Mouse (Mus musculus) brown adipose tissue, adult 24 weeks (tissue): ENCODE measurements around the gene Wwc1. TPM values are rescaled to one million over a fixed set of nuclear protein-coding genes. Genes with fewer than 3 reads are reported as not detected.
"Not testable (repeated sequence)": the region's sequence is repeated elsewhere in the genome, so short reads cannot be mapped to it uniquely, and the experiment has no call there.

Experiments used
- H3K27ac ChIP-seq: fragments of 200-500 bp; replicated peaks from 2 replicates; pipeline ENCODE4 v1.5.1; 2012; ENCODE audit warnings: low read depth, mild to moderate bottlenecking, low read length
- H3K4me1 ChIP-seq: fragments of 200-500 bp; 2 replicates; pipeline ENCODE4 v1.6.1; 2012; ENCODE audit warnings: low read length, mixed read lengths; ENCODE audit not compliant: control insufficient read depth, insufficient read depth, insufficient read length
- H3K4me3 ChIP-seq: fragments of 200-500 bp; 2 replicates; pipeline ENCODE4 v1.5.1; 2012; ENCODE audit warnings: low read depth, mild to moderate bottlenecking, low read length, moderate library complexity; ENCODE audit not compliant: insufficient read depth
- polyA plus RNA-seq: library from polyadenylated mRNA; stranded (reverse); fragments of >200 nt; gene quantifications from 2 replicates; pipeline ENCODE4 v1.2.4, GENCODE M21; 2012; ENCODE audit not compliant: missing spikeins, insufficient read depth, insufficient read length

Wwc1 gene
- polyA plus RNA-seq, 1 experiment: not detected

DNA sequence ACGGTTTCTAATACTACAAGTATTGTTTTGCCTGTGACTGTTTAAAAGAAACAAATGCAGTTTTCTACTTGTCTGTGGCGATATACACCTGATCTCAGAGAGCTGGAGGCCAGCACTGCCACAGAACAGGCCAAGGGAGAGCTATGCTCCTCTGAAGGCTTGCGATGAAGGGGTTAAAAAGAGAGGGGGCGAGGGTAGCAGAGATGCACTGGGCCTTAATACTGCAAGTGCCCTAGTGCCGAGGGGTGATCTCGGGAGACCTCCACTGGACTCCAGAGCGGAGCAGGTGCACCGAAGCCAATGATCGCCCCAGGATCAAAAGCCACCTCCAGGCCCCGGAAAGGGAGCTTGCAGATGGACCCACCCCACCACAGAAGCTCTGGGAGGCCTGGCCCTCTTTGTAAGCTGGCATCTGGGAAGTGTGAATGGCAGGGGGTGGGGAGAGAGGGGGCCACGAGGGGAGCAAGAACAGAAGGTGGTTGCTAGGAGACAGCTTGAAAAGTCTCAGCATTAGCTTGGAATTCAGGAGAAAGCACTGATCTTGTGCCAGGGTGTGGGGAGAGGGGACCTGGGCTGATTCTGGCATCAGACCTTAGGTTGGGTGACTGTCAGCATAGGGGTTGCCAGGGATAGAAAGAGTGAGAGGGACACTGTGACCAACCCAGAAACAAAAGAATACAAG lies 123.8 kb downstream of the Wwc1 start:
- H3K27ac ChIP-seq: no peak overlapping the region
- H3K4me3 ChIP-seq: no peak overlapping the region
- no peaks in the 10 kb centered on the region for H3K4me1 ChIP-seq

DNA sequence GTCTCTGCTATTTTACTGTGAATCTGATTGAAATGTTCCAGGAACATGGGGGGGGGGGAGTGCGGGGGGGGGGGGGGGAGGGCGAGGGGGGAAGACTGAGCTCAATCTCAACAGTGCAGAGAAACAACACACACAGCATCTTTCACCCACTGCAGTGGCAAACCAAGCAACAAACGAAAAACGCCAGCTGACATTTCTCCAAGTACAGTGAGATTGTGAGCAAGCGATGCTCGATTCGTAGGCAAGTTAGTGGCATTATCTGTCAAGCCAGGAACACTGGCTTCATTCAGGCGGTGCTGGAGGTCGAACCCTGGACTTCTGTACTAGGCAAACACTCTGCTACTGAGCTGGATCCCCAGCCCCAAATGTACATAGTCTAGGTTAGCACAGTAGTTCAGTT lies 124.8 kb downstream of the Wwc1 start:
- H3K27ac ChIP-seq: no peak overlapping the region
- H3K4me1 ChIP-seq: no peaks in the 10 kb centered on the region
- H3K4me3 ChIP-seq: no peak overlapping the region

DNA sequence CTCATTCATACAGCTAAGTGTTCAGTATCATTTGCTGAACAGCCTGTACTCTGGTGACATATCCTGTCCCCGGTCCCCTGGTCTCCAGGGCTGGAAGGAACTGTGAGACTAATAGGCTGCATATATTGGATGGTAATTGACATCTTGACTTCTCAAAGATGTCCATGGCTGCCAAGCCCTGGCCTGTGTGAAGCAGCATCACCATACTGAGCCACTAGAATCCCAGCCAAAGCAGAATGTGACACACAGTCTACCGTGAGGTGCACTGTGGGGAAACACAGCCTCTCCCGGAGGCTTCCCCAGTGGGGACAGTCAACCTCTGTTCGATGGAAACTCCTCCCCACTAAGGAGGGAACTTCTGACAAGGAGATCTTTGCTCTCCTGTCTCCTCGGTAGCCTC lies 125.4 kb downstream of the Wwc1 start:
- Histone ChIP-seq H3K4me3 (no peak overlapping the region), H3K27ac (no peak overlapping the region), H3K4me1 (no peaks in the 10 kb centered on the region)

DNA sequence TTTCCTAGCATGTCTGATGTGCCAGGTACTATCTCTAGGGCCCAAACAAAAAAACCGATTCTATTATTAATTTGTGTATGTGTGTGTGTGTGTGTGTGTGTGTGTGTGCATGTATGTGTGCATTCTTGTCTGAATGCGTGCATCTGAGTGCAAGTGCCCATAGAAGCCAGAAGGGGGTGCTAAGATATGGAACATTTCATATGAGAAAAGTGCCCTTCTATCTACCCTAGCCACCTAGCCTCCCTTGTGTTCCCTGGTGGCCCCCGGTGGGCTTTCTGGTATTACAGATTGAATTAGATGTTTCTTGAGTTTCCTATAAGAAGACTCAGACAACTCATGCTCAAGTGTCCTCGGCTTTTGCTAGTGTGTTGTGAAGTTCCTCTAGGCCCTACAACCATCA lies 126.7 kb downstream of the Wwc1 start:
- Histone ChIP-seq H3K27ac (no peak overlapping the region), H3K4me3 (no peak overlapping the region), H3K4me1 (no peaks in the 10 kb centered on the region)

DNA sequence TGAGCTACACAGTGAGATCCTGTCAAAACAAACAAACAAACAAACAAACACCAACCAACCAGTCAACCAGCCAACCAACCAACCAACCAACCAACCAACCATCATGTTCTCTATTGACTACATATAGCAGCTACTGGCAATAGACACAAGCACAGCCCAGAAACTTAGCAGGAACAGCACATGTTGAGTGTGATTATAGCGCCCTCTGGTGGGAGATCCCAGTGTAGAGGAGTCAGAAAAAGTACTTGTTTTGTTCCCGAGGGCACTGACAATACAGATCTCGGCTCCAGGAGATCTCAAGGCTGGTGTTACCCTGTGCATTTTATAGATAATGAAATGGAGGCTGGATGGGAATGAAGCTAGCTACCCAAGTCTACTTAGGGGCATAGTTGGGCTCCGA lies 127.6 kb downstream of the Wwc1 start:
- no peak overlapping the region for H3K4me3 ChIP-seq
- no peak overlapping the region for H3K27ac ChIP-seq
- H3K4me1 ChIP-seq: no peaks in the 10 kb centered on the region

DNA sequence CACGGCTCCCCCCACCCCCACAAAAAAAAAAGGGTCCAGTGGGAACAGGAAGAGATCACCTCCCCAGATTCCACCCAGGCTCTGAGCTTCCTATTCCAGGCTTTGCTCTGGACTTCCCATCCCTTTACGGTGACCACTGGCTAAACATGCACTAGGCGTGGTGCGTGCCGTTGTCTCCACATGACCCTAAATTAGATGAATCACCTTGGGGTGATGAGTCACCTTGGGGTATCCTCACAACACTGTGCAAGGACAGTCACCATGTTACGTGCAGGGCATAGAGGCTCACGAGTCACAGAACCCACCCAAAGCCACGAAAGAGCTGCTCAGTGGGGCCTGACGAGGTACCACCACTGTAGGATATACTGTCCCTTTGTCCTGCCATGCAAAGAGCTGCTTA lies 136.0 kb downstream of the Wwc1 start:
- Histone ChIP-seq H3K27ac (no peak overlapping the region), H3K4me1 (no peaks in the 10 kb centered on the region), H3K4me3 (no peak overlapping the region)

DNA sequence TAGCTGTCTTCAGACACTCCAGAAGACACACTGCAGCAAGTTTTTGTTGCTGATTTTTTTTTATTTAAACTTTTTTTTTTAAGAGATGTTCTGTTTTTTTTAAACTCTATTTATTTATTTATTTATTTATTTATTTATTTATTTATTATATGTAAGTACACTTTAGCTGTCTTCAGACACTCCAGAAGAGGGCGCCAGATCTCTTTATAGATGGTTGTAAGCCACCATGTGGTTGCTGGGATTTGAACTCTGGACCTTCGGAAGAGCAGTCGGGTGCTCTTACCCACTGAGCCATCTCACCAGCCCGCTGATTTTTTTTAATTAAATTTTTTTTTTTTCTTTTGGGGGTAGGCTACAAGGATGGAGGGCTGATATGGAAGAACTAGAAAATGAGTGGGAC lies 137.8 kb downstream of the Wwc1 start:
- H3K27ac ChIP-seq, H3K4me3 ChIP-seq, H3K4me1 ChIP-seq: not testable (repeated sequence)

DNA sequence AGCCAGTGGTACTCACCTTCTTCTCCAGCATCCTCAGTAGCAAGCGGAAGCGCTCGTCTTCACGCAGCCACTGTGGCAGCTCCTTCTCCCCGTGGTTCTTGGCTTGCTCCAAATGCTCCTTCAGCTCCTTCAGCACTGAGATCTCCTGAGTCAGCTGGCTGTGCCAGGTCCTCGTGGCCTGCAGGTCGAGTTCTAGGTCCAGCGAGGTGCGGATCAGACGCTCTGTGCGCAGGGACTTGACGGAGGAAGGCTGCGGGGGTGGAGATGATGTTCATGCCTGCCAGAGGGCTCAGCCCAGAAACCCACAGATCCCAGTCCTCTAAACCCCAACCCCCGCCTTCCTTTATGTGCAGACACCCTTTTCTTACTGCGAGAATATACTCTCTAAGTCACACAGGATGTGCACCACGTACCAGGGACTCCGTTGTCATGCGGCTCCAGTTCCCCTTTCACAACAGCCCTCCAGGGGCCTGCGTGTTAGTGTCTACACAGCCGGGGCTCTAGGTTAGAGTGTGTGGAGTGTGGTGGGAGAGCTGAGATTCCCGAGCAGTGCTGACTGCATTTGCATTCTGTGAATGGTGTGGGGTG lies 138.5 kb downstream of the Wwc1 start:
- no peaks in the 10 kb centered on the region for H3K4me1 ChIP-seq
- H3K27ac ChIP-seq: no peak overlapping the region
- H3K4me3 ChIP-seq: no peak overlapping the region

DNA sequence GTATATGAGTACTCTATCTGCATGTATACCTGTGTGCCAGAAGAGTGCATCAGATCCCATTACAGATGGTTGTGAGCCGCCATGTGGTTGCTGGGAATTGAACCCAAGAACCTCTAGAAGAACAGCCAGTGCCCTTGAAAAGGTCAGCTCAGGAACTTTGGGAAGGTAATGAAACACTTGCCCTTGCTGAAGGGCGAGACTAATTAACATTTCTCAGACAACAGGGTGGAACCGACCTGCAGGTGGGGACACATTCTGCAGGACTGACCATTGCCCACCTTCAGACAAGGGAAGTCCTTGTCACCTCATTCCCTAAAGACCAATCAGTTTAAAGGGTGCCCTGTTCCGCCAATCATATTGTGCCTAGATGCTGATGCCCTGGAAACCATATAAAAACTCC lies 139.5 kb downstream of the Wwc1 start:
- H3K27ac ChIP-seq, H3K4me3 ChIP-seq, H3K4me1 ChIP-seq: not testable (repeated sequence)

DNA sequence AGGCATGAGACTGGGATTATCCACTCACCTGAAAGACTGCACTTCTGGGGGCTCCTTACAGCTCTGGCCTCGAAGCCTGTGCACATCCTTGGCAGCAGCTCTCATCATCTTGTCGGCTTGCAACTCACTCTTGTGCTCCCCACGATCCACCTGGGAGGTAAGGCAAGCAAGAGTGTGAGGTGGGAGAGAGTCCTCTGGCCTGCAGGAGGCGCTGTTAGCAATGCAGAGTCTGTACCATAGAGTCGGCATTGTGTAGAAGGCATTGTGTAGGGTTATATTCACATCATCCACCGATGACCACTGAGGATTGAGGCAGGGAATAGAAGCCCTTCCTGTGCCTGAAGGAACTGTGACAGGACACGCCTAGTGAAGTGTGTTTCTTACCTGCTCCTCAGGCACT lies 140.0 kb downstream of the Wwc1 start:
- H3K27ac ChIP-seq: no peak overlapping the region
- no peak overlapping the region for H3K4me3 ChIP-seq
- H3K4me1 ChIP-seq: no peaks in the 10 kb centered on the region

DNA sequence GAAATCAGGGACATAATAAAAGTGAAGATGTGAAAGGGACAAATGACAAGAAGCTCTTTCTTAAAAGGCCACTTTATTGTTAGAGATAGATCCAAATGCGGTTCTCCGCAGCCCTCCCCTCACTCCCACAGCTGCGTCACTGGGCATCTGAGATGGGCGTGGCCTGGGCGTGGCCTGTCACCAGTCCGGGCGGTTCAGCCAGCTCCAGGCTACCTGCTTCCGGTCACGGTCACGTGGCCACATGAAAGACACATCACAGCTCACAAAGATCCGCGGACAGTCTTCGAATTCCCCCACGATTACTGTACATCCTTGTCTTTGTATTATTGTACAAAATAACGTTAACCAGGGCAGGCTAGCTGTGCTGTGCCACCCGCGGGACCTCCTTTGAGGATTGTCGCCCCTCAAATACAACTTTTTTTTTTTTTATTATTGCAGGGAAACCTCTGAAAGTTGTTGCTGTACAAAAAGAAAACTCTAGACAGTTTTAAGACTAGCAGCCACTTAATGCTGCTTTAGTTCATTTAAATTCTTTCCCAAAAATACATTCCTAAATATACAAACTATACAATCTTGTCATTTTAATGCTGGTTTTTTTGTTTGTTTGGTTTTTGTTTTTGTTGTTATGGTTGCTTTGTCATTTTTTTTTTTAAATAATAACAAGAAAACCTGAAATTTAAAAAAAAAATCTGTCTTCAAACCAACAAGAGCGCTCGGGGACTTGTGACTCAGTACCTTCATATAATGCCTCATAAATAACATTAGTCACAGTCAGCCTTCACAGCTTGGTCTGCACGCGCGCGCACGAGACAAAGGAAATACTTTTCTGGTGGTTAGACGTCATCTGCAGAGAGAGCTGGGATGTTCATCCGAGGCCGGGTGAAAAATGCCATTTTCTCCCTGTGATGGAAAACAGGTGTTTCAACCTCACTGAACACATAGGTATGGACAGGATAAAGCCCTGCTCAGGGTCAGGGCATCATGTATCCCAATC lies 141.7 kb downstream of the Wwc1 start:
- peak overlapping the region; percentile 65 for H3K4me3 ChIP-seq
- H3K4me1 ChIP-seq: no peaks in the 10 kb centered on the region
- no peak overlapping the region for H3K27ac ChIP-seq

DNA sequence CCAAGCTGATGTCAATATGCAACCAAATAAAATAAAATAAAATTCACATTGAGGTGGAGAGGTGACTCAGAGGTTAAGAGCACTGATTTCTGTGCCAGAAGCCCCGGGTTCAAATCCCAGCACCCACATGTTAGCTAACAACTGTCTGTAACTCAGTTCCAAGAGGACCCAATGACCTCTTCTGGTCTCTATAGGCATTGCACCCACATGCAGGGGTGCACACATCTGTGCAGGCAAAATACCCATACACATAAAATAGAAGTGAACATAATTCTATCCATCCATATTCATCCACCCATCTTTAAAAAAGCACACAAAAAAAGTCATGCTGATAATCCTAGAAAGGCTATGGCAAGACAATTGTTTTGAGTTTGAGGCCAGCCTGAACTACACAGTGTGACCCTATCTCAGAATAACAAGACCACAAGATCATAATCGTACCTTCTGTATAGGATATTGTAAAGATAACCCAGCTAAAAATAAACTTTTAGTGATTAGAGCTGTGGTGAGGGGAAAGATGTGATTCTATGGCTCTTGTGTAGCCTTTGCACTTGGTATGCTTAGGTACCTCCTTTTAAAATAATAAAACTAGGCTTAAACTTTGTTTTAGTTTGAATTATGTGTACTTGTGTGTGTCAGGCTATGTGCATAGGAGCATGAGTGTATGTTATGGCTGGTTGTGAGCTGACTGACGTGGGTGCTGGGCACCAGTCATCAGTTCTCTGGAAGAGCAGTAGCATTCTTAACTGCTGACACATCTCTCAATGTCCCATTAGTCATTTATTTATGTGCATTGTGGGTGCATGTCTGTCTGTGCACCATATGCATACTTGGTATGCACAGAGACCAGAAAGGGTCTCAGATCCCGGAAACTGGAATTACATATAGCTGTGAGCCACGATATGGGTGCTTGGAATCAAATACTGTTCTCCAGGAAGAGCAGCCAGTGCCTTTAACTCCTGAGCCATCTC lies 142.9 kb downstream of the Wwc1 start:
- Histone ChIP-seq H3K27ac (0 out of 2 replicates have a peak overlapping the region, but pooled peaks have one; percentile 12), H3K4me1 (peaks cover 2% of the 10 kb centered on the region; the same call in 1 of the 2 replicates), H3K4me3 (no peak overlapping the region)

DNA sequence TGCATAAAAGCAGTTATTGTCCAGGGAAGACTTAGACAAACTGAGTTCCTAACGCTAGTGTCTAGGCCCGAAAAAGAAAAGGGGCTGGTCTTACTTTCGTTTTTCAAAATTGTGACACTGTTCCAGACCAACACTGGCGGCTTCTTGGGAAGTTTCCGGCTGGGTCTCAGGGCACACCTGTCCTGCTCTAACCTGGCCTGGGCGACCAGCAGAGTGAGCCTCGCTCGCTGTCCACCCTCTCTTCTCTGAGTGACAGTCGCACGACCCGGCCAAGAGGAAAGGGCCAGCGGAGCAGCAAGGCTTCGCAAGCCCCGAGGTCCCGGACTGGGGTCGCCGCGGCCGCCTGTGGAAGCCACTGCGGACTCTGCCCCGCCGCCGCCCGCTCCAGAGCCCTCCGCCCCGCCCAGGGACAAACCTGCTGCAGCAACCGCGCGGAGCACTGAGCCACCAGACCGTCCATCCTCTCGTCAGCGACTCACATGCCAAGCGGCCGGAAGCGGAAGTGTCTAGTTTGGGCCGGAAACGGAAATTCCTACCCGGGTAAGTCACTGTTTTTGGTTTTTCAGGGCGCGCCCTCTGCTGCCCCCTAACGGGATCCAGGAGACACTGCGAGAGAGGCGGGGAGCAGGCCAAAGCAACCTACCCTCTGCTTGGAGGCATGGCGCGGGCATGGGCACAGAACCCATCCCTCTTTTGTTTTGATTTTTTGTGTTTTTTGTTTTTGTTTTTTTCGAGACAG lies 146.1 kb downstream of the Wwc1 start, which contains the start of gene Rars:
Gene Rars (minus strand): TSS at position 485 of the 739 bp plus-strand sequence.
- Histone ChIP-seq H3K4me3 (peak within 1 kb of the TSS; percentile 75), H3K27ac (0 out of 2 replicates have a peak within 1 kb of the TSS, but pooled peaks have one; percentile 0), H3K4me1 (peaks cover 2% of the 10 kb centered on the region; the same call in 1 of the 2 replicates)

DNA sequence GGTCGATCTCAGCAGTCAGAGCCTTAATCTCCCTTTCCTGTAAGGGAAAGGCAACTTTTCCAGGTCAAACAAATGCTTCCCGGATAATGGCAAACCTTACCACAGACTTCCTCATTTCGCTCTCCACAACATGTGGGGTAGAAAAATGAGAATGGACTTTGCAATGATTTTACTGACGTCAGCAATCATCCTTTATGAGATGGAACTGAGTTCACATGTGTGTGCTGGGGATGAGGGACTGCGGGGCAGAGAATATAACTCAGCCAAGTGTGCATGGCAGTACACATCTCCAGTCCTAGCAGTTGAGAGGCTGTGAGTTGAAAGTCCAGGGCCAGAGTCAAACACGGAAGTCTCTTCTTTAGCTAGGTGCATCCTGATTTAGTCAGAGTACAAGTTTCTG lies 147.1 kb downstream of the Wwc1 start:
- H3K4me1 ChIP-seq: peaks cover 2% of the 10 kb centered on the region; the same call in 1 of the 2 replicates

More for the DNA sequence above, 147.1 kb downstream of the Wwc1 start:
- peak overlapping the region; percentile 75; the same call in 1 of the 2 replicates for H3K4me3 ChIP-seq
- H3K27ac ChIP-seq: no peak overlapping the region
